Mouse (Mus musculus) urinary bladder, postnatal 36 days (tissue): ENCODE data around the gene Ssb.
"Not testable (repeated sequence)": the region's sequence is repeated elsewhere in the genome, so short reads cannot be mapped to it uniquely, and the experiment has no call there.

Experiments
- DNase-seq, 2 experiments: peaks; one replicate each; pipeline ENCODE4 v3.0.0; 2022; ENCODE audit warnings: low spot score in 2 of 2, mixed read lengths in 1 of 2

The Ssb gene

DNA sequence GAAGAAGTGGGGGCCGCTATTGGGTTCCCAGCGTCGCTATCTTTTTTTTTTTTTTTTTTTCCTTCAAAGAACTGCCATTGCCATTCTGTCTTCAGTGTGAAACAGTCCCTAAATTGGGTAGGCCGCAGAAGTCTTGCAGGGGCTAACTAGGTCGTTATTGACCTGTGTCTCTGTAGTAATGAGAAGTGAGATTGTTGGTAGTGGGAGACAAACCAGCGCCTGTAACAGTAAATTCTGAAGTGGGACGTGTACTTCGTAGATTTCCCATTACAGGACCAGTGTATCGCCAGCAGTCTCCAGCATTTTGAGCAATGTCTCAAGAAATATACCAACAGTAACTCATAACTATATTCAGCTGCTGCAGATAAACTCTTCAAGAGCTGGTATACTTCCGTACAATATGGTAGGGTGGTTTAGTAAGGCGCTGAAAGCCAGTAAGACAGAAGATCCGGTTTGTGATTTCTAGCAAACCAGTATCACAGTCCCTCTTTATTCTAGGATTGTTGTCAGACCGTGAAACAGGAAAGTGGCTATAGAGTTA is 825 bp downstream of the Ssb start:
- DNase-seq: no peak

DNA sequence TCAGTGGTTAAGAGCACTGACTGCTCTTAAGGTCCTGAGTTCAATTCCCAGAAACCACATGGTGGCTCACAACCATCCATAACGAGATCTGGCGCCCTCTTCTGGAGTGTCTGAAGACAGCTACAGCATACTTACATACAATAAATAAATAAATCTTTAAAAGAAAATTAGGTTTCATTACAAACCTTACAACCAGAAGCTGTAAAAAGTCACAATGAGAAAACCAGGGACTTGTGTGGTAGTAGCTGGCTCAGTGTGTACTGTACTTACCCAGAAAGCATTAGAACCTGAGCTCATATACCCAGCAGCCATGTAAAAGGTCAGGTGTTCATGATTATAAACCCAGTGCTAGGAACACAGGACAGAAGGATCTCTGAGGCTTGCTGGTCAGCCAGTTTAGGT is 22.6 kb downstream of the Ssb start:
- DNase-seq: no peak

- DNase-seq: no peak
Observed at GRCm38 (mm10) chr2:69884581-69884980, 23.2 kb downstream of the Ssb start.

GRCm38 (mm10) chr2:69885050-69885449 is 23.7 kb downstream of the Ssb start:
- DNase-seq: peak in 1 of 2 experiments; percentile 3

DNA sequence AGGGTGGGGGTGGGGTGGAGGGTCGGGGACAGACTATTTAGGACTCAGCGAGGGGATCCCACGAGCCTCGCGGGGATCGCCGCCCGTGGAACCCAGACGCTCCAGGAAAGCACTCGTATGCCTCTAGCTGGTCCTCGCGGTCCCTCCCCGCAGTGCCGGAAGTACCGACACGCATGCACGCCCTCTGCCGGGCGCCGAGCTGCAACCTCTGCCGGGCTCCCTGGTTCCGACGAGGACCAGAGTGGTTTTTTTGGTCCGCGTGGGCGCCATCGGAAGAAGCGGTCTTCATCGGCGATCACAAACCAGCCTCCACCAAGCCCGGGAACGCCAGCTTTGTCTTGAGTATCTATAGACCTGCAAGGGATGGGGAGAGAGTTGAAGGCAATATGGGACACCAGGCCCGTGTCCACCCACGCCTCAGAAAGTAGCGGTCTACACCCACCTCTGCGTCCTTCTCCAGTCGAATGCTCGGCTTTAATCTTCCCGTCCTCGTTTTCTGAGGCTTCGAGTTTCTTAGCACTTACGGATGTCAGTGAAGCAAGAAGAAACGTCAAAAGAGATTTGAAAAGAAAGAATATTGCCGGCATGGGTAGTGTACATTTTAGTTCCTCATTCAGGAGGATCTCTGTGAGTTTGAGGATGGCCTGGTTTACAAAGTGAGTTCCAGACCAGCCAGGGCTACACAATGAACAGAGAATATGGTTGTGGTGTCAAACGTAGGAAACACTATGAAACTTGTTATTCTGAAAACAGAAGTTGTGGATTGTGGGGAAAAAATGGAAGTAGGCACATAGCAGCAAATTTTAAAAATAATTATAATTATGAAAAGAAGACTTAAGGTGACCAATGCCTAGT is 24.3 kb downstream of the Ssb start, which contains the start of gene Mettl5:
Mettl5 (minus strand) TSS at position 165 of the 855 bp plus-strand sequence.
- DNase-seq: peak; percentile 78 to 89

- no peak for DNase-seq
Observed at GRCm38 (mm10) chr2:69888957-69889356, 27.6 kb downstream of the Ssb start.

GRCm38 (mm10) chr2:69890843-69891242 is 29.5 kb downstream of the Ssb start:
- DNase-seq: no peak

GRCm38 (mm10) chr2:69893145-69893544 is 31.8 kb downstream of the Ssb start:
- DNase-seq: no peak

- no peak for DNase-seq
Observed at GRCm38 (mm10) chr2:69893891-69894290, 32.5 kb downstream of the Ssb start.

DNA sequence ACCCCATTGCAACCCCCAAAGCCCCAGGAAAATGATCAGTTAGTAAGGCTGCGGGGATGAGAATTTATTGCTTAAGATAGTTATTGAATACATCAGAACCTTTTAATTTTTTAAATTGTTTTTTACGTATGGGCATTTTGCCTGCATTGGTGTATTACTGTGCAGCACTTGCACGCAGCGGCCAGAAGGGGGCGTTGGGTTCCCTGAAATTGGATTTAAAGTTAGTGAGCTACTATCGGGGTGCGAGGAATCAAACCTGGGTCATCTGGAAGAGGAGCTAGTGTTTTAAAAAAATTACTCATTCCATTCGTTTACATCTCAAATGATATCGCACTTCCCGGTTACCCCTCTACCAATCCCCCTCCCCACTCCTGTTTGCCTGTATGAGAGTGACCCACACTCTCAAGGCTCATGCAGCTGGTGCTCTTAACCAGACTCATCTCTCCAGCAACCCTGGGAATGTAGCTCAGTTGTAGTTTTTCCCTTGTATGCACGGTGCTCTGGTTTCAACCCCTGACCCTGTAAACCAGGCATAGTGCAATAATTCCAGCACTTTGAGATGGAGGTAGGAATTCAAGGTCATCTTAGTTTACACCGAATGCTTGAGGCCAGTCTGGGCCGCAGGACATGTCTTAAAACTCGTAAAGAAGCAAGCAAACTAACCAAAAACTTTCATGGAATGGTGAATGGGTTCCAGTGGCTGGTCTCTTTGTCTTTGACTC is 34.3 kb downstream of the Ssb start:
- DNase-seq: no peak

DNA sequence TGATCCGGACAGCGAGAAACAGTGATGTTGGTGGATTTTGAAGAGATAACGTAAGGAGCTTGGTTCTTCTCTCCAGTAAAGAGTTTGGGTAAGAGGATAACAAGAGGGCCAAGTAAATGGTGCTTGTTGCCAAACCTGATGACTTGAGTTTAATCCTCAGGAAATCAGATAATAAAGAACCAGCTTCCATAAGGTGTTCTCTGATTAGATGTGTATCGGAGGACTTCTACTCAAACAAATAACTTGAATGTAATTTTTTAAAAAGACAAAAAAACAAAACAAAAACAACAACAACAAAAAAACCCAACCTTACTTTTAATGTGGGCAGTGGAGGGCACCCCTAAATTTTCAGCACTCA is 34.8 kb downstream of the Ssb start:
- DNase-seq: no peak

DNA sequence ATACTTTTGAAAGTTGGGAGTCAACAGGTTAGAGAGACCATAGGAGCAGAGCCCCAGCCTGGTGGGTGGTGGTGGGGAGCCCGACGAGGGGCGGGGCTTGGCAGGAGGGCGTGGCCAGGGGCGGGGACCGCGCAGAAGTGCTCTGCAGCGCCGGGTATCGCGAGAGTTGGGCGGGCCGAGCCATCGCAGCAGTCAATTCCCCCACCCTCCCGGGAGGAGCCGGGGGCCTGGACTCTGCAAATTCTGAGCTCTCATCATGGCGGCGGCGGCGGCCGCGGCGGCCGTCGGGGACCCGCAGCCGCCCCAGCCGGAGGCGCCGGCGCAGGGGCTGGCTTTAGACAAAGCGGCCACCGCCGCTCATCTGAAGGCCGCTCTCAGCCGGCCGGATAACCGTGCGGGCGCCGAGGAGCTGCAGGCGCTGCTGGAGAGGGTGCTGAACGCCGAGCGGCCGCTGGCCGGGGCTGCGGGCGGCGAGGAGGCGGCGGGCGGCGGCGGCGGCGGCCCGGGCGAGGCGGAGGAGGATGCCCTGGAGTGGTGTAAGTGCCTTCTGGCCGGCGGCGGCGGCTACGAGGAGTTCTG is 35.8 kb downstream of the Ssb start, which contains the start of gene Ubr3:
Ubr3 (plus strand) TSS at position 208 of the 579 bp plus-strand sequence.
- DNase-seq: peak; percentile 95 to 98

DNA sequence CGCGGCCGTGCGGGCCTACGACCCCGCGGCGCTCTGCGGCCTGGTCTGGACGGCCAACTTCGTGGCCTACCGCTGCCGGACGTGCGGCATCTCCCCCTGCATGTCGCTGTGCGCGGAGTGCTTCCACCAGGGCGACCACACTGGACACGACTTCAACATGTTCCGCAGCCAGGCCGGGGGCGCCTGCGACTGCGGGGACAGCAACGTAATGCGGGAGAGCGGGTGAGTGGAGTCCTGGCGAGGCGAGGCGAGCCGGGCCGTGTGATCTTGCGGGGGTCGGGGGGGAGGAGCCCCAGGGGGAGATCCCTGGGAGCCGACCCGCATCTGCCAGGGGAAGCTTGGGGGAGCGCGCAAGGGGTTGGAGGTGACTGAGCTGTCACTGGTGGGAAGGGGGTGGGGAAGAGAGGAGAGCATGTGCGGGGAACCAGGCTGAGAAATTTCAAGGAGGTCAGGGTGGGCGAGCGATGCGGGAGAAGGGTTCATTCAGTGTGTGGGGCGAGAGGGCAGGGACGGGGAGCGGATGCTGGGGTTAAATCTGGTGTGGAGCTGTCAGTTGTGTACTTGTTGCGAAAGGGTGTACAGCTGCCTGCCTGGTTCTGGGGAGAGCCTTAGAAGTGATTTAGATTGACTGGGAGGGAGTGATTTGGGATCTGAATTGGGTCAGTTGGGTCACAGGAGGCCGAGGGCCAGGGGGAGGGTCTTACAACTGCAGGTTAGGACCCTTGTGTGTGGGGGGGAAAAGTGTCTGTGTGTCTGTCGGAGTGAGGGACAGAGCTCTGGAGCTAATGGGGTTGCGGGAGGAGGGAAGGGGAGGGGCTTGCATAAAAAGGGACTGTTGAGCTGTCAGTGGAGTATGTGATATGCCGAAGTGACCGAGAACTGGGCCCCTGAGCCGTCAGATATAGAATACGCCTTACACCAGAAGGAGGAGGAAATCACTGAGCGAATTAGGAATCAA is 36.5 kb downstream of the Ssb start:
- DNase-seq: peak; percentile 37 to 53

GRCm38 (mm10) chr2:69903541-69903940 is 42.2 kb downstream of the Ssb start:
- DNase-seq: no peak

DNA sequence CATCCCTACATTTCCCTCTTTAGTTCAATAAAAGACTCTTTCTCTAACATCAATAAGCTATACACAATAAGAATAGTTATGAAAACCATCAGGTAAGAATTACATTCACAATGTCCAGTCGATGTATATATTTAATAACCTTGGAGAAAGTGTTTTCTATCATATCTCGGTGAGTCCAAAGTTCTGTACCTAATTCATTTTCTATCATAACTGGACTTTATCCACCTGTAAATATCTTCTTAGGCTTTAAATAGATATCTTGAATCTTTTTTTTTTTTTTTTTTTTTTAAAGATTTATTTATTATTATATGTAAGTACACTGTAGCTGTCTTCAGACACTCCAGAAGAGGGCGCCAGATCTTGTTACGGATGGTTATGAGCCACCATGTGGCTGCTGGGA is 46.0 kb downstream of the Ssb start:
- DNase-seq: not testable (repeated sequence)

GRCm38 (mm10) chr2:69912801-69913200 is 51.4 kb downstream of the Ssb start:
- DNase-seq: no peak

DNA sequence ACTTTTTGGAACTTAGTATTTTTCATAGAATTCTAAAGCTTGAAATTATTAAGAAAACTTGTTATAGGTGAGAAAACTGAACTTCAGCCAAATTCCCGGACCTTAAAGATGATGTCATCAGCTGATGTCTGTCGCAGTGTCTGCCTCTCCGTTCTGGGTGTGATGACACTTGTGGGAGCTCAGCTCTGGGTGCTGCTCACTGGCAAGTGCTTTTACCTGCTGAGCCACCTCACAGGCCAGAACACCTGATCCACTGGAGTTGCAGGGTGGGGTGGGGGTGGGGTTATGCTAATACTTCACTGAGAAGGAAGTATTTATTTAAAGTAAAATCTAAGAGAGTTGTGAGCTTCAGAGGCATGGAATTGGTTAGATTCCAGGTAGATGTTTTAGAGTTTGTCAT is 55.9 kb downstream of the Ssb start:
- DNase-seq: no peak
